Mouse (Mus musculus): ENCODE data around the gene Hoxa5. TPM values are rescaled to one million over a fixed set of nuclear protein-coding genes. Genes with fewer than 3 reads are reported as not detected.

The Hoxa5 gene
- total RNA-seq, 2 experiments from 2014 or later, result 13.3 to 20.2 TPM

GRCm38 (mm10) chr6:52180726-52181125 is 23.7 kb downstream of the Hoxa5 start:
- DNase-seq (ENCODE audit: low spot score in 2 of 2), result no peak

- DNase-seq (ENCODE audit: low spot score in 2 of 2), result peak in 1 of 2 experiments; percentile 17
Measured at GRCm38 (mm10) chr6:52180213-52180710, 24.1 kb downstream of the Hoxa5 start.

- DNase-seq (ENCODE audit: low spot score in 2 of 2), result peak in 1 of 2 experiments; percentile 17
Measured at GRCm38 (mm10) chr6:52179690-52180089, 24.7 kb downstream of the Hoxa5 start.

- peak in 1 of 2 experiments; percentile 15 for DNase-seq (ENCODE audit: low spot score in 2 of 2)
Measured at GRCm38 (mm10) chr6:52178918-52179665, 25.3 kb downstream of the Hoxa5 start.

GRCm38 (mm10) chr6:52177806-52178205 is 26.6 kb downstream of the Hoxa5 start:
- no peak for DNase-seq (ENCODE audit: low spot score in 2 of 2)

GRCm38 (mm10) chr6:52177061-52177735 is 27.2 kb downstream of the Hoxa5 start, which contains the start of gene 5730596B20Rik:
TSS of gene 5730596B20Rik (plus strand) at chr6:52177498.
- no peak for DNase-seq (ENCODE audit: low spot score in 2 of 2)

GRCm38 (mm10) chr6:52176391-52176790 is 28.0 kb downstream of the Hoxa5 start:
- DNase-seq (ENCODE audit: low spot score in 2 of 2), result no peak

GRCm38 (mm10) chr6:52175864-52176263 is 28.5 kb downstream of the Hoxa5 start:
- peak in 1 of 2 experiments; percentile 51 for DNase-seq (ENCODE audit: low spot score in 2 of 2)

- DNase-seq (ENCODE audit: low spot score in 2 of 2), result no peak
Measured at GRCm38 (mm10) chr6:52174968-52175751, 29.2 kb downstream of the Hoxa5 start.

GRCm38 (mm10) chr6:52173648-52174047 is 30.7 kb downstream of the Hoxa5 start:
- no peak for DNase-seq (ENCODE audit: low spot score in 2 of 2)

GRCm38 (mm10) chr6:52172501-52172900 is 31.9 kb downstream of the Hoxa5 start:
- DNase-seq (ENCODE audit: low spot score in 2 of 2), result peak; percentile 89

- DNase-seq (ENCODE audit: low spot score in 2 of 2), result no peak
Measured at GRCm38 (mm10) chr6:52171938-52172337, 32.4 kb downstream of the Hoxa5 start.

GRCm38 (mm10) chr6:52171331-52171730 is 33.1 kb downstream of the Hoxa5 start:
- no peak for DNase-seq (ENCODE audit: low spot score in 2 of 2)

- DNase-seq (ENCODE audit: low spot score in 2 of 2), result no peak
Measured at GRCm38 (mm10) chr6:52170898-52171223, 33.5 kb downstream of the Hoxa5 start.

GRCm38 (mm10) chr6:52170166-52170897 is 34.1 kb downstream of the Hoxa5 start:
- DNase-seq (ENCODE audit: low spot score in 2 of 2), result no peak

GRCm38 (mm10) chr6:52169499-52170165 is 34.8 kb downstream of the Hoxa5 start:
- no peak for DNase-seq (ENCODE audit: low spot score in 2 of 2)

- no peak for DNase-seq (ENCODE audit: low spot score in 2 of 2)
Measured at GRCm38 (mm10) chr6:52168191-52169055, 36.0 kb downstream of the Hoxa5 start.

- no peak for DNase-seq (ENCODE audit: low spot score in 2 of 2)
Measured at GRCm38 (mm10) chr6:52167736-52168161, 36.6 kb downstream of the Hoxa5 start.

- no peak for DNase-seq (ENCODE audit: low spot score in 2 of 2)
Measured at GRCm38 (mm10) chr6:52167176-52167575, 37.2 kb downstream of the Hoxa5 start.

Data from adrenal gland, adult 18-20 months (tissue).